Mouse (Mus musculus) ES-CJ7 (cell line): ENCODE data around the gene Bhmt.
"Not testable (repeated sequence)": the region's sequence is repeated elsewhere in the genome, so short reads cannot be mapped to it uniquely, and the experiment has no call there.

Experiments
- DNase-seq: peaks from one replicate; pipeline ENCODE4 v3.0.0; 2011; ENCODE audit warnings: low read depth, low spot score

The Bhmt gene

DNA sequence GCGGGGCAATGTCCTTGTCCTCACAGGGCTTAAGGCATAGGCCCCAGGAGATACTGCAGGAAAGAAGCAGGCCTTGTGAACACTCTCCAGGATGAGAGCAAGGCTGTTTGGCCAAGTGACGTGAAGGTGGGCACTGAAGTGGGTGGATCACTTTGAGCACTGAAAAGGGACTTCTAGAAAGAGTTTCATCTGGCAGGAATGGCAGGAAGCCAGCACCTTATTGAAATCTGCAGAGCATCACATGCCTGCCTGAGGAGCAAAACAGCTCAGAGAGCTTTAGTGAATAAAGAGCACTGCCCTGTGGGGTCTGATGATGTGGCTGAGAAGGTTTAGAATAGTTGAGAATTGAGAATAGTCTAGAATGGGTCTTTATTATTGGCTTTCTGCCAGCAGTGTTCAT, 29.3 kb downstream of the Bhmt start:
- DNase-seq, result no peak

DNA sequence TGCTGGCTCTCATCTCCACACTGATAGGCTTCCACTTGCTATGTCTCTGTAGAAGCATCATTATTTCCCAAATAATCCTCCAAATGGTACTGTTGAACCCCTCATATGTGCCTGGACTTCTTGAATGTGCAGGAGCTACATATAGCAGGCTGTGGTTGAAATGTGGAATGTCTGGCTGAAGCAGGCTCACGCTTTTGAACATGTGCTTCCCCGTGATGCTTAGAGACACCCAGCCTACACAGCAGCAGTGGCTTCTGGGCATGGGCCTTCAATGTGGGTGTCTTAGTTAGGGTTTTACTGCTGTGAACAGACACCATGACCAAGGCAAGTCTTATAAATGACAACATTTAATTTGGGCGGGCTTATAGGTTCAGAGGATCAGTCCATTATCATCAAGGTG, 30.1 kb downstream of the Bhmt start:
- no peak for DNase-seq

DNA sequence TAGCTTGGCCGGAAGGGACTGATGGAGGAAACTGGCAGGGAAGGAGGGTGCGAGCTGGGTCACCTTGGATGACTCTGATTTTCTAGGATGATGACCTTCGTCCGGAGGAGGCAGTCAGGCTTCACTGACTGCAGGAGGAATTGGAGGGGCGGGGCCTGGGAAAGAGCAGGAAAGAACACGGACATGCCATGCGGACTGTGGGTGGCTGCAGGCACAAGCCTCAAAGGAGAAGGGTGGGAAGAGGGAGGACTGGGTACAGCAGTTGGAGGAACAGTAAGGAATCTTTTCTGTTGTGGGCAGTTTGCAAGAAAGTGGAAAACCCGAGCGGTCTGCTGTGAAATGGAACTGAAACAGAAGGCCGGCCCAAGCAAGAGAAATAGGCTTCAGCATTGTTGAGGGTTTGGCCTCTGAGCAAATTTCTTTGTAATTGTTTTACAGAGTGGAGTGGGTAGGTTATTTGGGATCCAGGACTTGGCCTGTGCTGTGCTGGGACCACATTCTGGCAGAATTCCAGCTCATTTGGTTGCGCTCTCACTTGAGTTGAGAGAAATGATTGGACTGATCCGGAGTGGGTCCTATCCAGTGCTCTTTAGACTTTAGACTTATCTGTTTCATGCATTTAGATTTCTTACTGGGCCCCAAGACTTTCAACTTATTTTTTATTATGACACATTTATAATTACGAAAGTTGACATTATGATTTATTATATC, 30.7 kb downstream of the Bhmt start:
- DNase-seq, result peak; percentile 23

DNA sequence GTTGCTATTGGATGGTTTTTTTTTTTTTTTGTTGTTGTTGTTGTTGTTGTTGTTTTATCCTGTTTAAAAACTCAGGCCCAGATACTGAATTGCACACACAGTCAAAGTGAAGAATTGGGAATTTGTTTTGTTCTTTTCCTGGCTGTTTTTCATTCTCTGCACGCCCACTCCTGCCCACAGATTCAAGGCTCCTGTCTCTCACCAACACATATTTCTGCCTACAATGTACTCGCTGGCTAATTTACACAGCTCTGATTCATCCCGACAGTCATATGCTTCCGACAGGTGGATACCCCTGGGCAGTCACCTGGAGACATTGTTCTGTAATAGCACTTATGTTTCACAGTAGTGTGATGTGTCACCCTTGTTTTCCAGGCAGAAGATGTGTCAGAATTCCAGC, 33.1 kb downstream of the Bhmt start:
- no peak for DNase-seq

DNA sequence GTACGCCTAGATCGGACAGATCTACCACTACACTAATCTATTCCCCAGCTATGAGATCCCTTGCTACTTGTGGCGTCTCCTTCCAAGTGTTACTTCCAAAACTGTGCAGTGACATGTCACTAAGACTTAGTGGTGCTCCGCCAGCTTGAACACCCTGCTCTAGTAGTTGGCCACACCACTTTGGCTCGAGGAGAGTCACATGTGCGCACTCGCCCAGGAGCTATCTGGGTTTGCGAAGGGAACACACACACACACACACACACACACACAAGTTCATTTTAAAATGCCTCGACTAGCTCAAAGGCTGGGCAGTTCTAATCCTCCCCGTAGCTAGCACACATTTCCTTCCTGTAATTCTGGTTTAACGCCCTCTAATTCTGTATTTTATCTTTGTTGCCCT, 36.2 kb downstream of the Bhmt start:
- DNase-seq, result no peak

DNA sequence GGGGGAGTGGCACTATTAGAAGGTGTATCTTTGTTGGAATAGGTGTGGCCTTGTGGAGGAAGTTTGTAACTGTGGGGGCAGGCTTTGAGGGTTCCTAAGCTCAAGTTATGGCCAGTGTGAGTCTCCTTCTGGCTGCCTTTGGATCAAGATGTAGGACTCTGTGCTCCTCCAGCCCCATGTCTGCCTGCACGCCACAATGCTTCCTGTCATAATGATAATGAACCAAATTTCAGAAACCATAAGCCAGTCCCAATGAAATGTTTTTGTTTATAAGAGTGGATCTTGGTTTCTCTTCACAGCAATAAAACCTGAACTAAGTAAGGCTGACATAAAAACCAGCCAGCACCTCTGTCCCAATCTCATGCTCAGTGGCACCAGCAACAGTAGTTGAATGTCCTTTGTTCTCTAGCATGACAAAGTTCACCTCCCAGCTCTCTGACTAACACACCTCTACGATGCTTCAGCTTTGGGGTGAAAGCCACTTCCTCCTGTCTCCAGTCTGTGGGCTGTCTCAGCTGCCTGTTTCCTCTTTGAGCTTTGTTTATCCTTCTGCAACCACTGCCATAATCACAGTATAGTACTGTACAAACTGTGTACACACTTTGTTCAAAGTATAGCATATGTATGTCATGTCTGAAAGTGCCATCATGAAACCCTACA, 44.6 kb downstream of the Bhmt start:
- DNase-seq, result no peak

DNA sequence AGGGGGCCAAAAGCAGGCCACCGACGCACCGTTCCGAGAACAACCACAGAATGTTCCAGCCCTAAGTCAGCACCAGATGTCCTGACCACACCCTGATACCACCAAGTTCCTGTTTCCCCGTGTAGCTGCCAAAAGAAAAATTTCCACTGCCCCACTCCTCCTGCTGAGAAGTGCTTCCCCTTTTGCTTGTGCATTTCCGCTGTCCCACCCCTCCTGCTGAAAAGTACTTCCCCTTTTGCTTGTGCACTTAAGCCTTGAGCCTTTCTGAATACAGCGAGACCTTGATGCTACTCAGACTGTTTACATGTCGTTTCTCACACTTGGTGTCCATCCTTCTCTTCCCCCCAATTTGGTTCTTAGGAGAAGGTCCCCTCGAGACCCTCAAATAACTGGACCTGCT, 55.2 kb downstream of the Bhmt start:
- DNase-seq, result not testable (repeated sequence)

DNA sequence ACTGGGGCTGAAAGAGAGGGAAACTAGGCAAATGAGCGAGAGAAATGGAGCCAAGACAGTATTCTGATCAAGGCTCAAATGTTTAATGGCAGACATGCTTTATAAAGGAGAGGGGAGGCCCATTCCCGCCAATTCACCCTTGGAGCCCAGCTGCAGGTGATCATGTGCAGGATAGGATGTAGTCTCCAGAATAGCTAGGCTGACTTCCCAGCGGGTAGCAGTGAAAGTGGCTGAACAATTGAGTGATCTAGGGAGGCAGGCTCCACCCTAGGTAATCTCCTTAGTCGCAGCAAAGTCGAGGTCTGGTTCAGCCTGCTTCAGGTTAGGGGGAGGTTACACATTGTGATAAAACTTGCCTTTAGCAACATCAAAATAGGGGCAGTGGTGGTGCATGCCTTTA, 57.3 kb downstream of the Bhmt start:
- no peak for DNase-seq

DNA sequence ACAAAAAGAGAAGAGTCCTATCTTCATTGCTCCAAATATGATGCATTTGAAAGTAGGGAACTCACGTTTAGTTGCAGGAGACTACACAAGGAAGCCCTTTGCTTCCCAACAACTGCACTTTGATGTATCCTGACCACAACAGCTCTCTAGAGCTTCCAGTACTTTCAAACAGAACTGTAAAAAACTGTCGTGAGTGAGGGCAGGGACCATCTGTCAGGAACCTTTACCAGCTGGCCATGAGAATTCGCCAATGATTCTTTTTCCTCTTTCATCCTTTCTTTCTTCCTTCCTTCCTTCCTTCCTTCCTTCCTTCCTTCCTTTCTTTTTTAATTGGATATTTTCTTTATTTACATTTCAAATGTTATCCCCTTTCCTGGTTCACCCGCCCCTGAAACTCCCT, 68.1 kb downstream of the Bhmt start:
- no peak for DNase-seq
